Mouse (Mus musculus): ENCODE results near the gene Dars2. TPM values are rescaled to one million over a fixed set of nuclear protein-coding genes. Genes with fewer than 3 reads are reported as not detected.

Gene Dars2
- polyA plus RNA-seq (2017; shearing (Covaris generic)), result 10 to 100 TPM; 12.3 to 12.8 TPM

DNA sequence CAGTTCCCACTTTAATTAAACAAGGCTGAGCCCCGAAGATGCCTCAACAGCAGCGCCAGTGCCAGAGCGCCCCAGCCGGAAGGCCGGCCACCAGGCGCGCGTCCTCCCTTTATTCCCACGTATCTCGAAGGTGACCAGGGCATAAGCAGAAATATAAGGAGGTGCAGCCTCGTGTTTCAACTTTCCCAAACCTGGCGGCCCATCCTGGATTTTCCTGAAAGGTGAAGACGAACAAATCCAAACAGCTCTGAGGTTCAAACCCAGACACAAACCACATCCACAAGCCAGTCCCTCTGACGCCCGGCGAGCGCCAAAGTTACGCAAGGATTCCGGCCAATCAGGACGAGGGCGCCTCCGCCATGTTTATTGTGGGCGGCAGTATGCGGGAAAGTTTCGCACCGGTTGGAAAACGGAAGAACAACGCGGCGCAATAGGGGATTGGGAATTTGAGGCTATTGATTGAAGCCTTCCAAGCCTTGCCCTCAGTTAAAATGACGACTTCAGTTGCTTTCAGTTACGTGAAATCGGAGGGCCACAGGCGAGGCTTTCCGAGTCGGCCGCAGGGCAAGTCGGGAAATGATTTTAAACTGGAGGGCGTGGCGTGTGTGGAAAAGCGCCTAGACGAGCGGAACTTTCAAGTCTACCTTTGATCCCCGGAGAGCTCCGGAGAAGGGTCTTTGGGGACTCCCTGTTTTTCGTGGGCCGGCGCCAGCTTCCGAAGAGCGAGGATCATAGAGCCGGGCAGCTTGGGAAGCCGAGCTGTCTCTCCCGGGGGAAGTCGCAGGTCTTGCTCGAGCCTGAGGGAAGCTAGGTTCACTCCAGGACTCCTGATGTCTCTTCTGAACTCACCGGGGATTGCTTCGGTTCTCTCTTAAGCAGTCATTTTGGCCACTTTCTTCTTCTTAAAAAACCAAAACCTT, at the start of gene Dars2, which contains the start of gene Cenpl:
Gene Dars2, minus strand, starts transcription at position 307 of the 920 bp plus-strand sequence.
Gene Cenpl, plus strand, starts transcription at position 362 of the 920 bp plus-strand sequence.

DNA sequence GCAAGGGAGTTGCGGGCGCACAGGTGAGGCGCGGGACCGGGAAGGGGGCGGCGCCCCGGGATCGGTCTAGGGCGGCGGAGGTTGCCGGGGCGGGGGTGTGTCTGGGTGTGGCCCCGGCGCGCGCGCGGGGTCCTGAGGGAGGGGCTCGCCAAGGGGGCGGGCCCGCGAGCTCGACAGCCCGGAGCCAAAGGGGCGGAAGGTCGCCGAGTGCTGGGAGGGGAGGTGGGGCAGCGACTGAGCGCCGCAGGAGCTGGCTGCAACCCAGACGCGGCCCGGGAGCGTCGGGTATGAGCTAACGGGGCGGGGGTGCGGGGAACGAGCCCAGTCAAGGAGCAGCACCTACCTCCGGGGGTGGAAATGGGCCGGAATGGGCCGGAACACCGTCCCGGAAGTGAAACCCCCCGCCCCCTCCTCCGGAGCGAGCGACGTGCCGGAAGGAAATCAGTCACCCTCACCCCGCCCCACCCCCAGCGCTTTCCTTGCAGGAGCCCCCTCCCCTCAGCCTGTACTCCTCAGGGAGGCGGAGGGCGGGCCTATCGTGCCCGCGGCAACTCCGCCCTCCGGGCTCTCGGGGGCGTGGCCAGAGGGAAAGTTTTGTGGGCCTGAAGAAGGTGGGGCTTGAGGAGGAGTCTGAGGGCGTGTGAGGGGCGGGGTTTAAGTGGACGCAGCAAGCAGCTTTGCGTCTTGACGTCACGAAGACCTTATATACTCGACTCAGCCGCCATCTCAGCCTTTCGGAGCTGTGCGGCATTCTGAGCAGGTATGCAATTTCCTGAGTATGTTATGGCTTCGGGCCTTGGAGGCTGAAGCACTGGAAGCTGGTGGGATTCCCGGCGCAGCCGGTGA, 35.8 kb downstream of the Dars2 start, which contains the start of gene Zbtb37:
Gene Zbtb37, minus strand, starts transcription at position 415 of the 846 bp plus-strand sequence.

Other genes starting within 250 kb of the Dars2 start
- gene Rc3h1, start 164.2 kb downstream of the Dars2 start, polyA plus RNA-seq (2017; shearing (Covaris generic)), result 10 to 100 TPM; 10.2 to 14.2 TPM
- 10 to 100 TPM in 1 of 2 experiments, 1 to 10 TPM in 1; 3.0 to 16.1 TPM for gene Serpinc1, start 92.1 kb downstream of the Dars2 start, polyA plus RNA-seq (2017; shearing (Covaris generic))
- 10 to 100 TPM in 1 of 2 experiments, 1 to 10 TPM in 1; 9.2 to 10.3 TPM for gene Zbtb37, start 35.8 kb downstream of the Dars2 start, polyA plus RNA-seq (2017; shearing (Covaris generic))
- 10 to 100 TPM; 12.2 to 16.6 TPM for gene Cenpl, start 55 bp upstream of the Dars2 start, polyA plus RNA-seq (2017; shearing (Covaris generic))
- 10 to 100 TPM; 26.8 to 30.0 TPM for gene Klhl20, start 60.9 kb upstream of the Dars2 start, polyA plus RNA-seq (2017; shearing (Covaris generic))
- under 1 TPM; 0.20 to 0.29 TPM for gene Ankrd45, start 72.0 kb upstream of the Dars2 start, polyA plus RNA-seq (2017; shearing (Covaris generic))
- gene Tex50, start 88.7 kb upstream of the Dars2 start, polyA plus RNA-seq (2017; shearing (Covaris generic)), result under 1 TPM in 1 of 2 experiments, not detected in 1; 0.13 TPM
- gene Prdx6, start 180.6 kb upstream of the Dars2 start, polyA plus RNA-seq (2017; shearing (Covaris generic)), result 100 to 1,000 TPM; 240 to 318 TPM